Mouse (Mus musculus) brain, adult 2 months (tissue): ENCODE results near the gene Cdk2ap2.

Experiments used
- DNase-seq: peaks from one replicate; pipeline ENCODE4 v3.0.0; 2011; ENCODE audit warnings: low read depth, low spot score

Gene Cdk2ap2

GRCm38 (mm10) chr19:4135963-4136345 lies 39.0 kb downstream of the Cdk2ap2 start:
- DNase-seq: peak; percentile 48

GRCm38 (mm10) chr19:4136463-4136862 lies 39.5 kb downstream of the Cdk2ap2 start:
- DNase-seq: no peak

DNA sequence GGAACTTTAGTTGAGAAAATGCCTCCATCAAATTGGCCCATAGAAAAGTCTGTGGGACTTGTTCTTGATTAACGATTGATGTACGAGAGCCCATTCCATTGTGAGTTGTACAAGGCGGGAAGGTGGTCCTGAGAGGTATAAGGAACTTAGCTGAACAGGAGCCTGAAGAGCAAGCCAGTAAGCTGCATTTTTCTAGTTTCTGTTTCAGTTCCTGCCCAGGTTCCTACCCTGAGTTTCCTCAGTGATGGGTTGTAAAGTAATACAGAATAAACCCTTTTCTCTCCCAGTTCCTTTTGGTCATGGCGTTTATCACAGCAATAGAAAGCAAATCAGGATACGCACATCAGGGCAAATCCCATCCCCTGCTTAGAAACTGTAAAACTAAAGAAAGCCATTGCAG lies 40.9 kb downstream of the Cdk2ap2 start:
- DNase-seq: no peak

- DNase-seq: no peak
These were observed 42.5 kb downstream of the Cdk2ap2 start, which contains the start of gene Gpr152 for GRCm38 (mm10) chr19:4139446-4139845. Gpr152 (plus strand) TSS chr19:4139787.

- DNase-seq: no peak
These were observed 43.2 kb downstream of the Cdk2ap2 start for GRCm38 (mm10) chr19:4140147-4140546.

- no peak for DNase-seq
These were observed 45.6 kb downstream of the Cdk2ap2 start for GRCm38 (mm10) chr19:4142416-4143173.

- no peak for DNase-seq
These were observed 46.8 kb downstream of the Cdk2ap2 start, which contains the start of gene Cabp4 for GRCm38 (mm10) chr19:4143759-4144268. Cabp4 (minus strand) TSS chr19:4144033.

DNA sequence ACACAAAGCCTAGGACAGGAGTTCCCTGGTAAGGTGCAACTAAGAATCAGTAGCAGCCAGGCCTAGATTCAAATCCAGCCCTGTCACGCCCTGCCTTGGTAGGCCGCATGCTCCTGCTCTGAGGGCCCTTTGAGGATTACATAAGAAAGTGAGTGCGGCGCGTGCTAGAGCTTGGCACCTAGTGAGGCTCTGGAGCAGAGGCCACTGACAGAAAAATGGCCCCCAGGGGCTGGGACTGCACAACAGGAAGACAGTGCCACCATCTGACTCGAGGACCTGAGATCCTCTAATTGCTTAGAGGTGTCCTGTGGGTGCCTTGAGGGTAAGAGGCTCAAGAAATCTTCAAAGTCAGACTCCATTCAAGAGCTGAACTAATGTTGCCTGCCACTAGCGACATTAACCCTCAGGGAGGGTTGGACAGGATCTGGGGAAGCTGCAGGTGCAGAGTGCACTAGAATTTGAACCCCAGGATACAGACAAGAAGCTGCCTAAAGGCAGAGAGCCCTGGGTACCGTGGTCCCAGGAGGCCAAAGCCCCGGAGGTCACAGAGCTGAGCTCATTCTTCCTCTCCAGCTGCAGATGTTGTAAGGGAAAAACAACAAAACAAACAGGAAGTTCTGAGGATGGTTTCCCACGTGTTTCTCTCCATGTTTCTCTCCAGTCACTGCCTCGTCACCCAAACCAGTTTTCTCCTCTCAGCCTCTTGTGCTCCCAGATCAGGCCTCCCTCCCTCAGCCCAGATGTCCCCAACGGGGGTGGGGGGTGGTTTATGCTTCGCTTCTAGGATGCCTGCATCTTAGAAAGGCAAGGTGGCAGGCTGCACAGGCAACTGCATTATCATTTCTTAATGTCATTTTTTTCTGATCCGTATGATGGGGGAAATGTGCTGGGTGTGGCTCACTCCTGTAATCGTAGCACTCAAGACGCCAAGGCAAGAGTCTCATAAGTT lies 47.8 kb downstream of the Cdk2ap2 start:
- DNase-seq: no peak

GRCm38 (mm10) chr19:4145936-4146335 lies 49.0 kb downstream of the Cdk2ap2 start:
- no peak for DNase-seq

DNA sequence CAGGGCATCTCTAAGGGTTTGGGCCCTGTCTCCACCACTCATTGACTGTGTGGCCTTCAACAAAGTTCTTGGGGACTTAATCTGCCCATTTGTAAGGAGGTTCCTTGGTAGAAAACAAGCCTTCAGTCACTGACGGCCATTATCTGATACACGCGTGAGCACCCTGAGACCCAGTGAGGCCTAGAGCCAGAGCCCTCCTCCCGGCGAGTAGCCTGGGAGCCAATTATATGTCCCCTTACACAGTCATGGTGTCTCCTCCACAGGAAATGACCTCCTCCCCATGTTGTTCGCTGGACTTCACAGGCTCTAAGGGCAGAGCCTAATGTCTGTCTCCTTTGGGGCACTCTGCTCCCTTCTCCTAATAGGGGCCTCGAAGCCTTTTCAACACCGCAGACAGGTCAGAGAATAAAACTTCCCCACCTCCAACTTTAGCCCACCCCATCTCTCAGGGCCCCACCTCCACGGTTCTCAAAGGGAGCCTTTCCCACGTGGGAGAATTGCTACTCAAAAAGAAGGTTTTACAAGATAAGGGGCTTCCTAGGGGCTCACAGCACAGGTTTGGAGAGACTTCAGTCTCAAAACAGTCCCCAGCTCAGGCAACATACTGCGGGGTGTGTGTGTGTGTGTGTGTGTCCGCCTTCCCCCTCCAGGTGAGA lies 49.5 kb downstream of the Cdk2ap2 start:
- DNase-seq: no peak

- no peak for DNase-seq
These were observed 50.0 kb downstream of the Cdk2ap2 start for GRCm38 (mm10) chr19:4147022-4147405.

DNA sequence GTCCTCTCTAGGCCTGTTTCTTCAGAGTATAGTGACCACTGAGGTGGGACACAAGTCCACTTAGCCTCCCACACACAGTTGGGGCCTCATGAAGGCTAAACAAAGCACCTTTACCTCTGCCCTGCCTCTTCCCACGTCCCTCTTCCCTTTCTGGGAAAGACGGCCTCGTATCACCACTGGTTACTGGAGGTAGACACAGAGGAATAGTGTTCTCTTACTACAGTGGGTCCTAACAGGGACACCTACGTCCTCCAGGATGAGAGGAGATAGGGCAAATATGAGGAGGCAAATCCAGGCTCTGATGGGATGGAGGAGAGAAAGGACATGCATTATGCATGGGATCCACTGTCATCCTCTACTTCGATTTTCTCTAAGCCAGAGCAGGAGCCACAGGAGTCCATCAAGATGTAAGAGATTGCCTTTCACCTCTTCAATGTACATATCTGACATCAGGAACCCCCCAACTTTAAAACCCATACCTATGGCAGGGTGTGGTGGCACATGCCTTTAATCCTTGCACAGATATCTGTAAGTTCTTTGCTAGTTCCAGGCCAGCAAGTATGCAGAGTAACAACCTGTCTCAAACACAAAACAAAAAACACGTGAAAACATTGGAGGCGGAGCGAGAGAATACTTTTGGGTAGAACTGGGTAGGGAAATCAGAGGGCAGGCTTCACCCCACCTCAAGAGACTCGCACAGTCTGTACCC lies 51.0 kb downstream of the Cdk2ap2 start:
- DNase-seq: no peak

DNA sequence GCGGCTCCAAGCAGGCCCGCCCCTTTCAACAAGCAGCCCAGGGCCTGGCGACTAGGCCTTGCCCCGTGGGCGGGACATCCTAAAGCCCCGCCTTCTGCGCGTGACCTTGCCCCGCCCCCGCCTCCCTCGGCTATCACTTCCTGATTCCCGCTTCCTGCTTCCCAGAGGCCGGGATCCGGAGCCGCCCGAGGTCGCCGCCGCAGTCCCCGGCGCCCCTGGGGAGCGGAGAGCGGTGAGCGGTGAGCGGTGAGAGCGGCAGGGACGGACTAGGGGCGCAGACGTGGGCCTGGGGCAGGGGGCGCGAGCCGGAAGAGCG lies 51.5 kb downstream of the Cdk2ap2 start, which contains the start of gene Coro1b:
TSS of gene Coro1b (plus strand) at position 129 of the 316 bp plus-strand sequence.
- peak; percentile 96 for DNase-seq
